Mouse (Mus musculus) CH12.LX (cell line): ENCODE data around the gene Dnajc11.

Source experiments
- BHLHE40 ChIP-seq: IDR thresholded peaks from 2 replicates; pipeline ENCODE4 v1.6.1; 2011; ENCODE audit warnings: mild to moderate bottlenecking, low read depth, low read length, improper control_type of control experiment
- CHD1 ChIP-seq: IDR thresholded peaks from 2 replicates; pipeline ENCODE4 v1.6.1; 2012; ENCODE audit warnings: low read depth, low read length, improper control_type of control experiment, inconsistent platforms
- CTCF ChIP-seq, 2 experiments: IDR thresholded peaks in 1 of 2; conservative IDR thresholded peaks in 1 of 2; 2 replicates each; pipeline ENCODE4 v1.5.1; 2011 to 2012; ENCODE audit warnings: low read depth in 2 of 2, low read length in 2 of 2, improper control_type of control experiment in 1 of 2, inconsistent platforms in 1 of 2, mild to moderate bottlenecking in 1 of 2, moderate library complexity in 1 of 2
- EP300 ChIP-seq: IDR thresholded peaks from 2 replicates; pipeline ENCODE4 v1.6.1; 2011; ENCODE audit warnings: low read length, improper control_type of control experiment
- HCFC1 ChIP-seq: IDR thresholded peaks from 2 replicates; pipeline ENCODE4 v1.6.1; 2012; ENCODE audit warnings: low read depth, mild to moderate bottlenecking, inconsistent platforms, low read length, improper control_type of control experiment
- MAFK ChIP-seq: IDR thresholded peaks from 2 replicates; pipeline ENCODE4 v1.6.1; 2011; ENCODE audit warnings: low read length, improper control_type of control experiment; ENCODE audit not compliant: insufficient replicate concordance
- POLR2A ChIP-seq: IDR thresholded peaks from 2 replicates; pipeline ENCODE4 v1.6.1; 2011; ENCODE audit warnings: low read depth, mild to moderate bottlenecking, improper control_type of control experiment, low read length
- RAD21 ChIP-seq: IDR thresholded peaks from 2 replicates; pipeline ENCODE4 v1.6.1; 2011; ENCODE audit warnings: low read depth, mild to moderate bottlenecking, low read length, improper control_type of control experiment, moderate library complexity
- RCOR1 ChIP-seq: conservative IDR thresholded peaks from 2 replicates; pipeline ENCODE4 v1.6.1; 2012; ENCODE audit warnings: low read depth, mild to moderate bottlenecking, inconsistent platforms, low read length, improper control_type of control experiment
- USF2 ChIP-seq: conservative IDR thresholded peaks from 2 replicates; pipeline ENCODE4 v1.6.1; 2011; ENCODE audit warnings: low read depth, low read length, improper control_type of control experiment
- ZMIZ1 ChIP-seq: IDR thresholded peaks from 2 replicates; pipeline ENCODE4 v1.6.1; 2012; ENCODE audit warnings: low read depth, mild to moderate bottlenecking, inconsistent platforms, low read length, improper control_type of control experiment

- TF ChIP-seq USF2: no peak
- no peak for TF ChIP-seq CTCF (conservative IDR thresholded peaks at IDR 0.05 in 1 of 2, IDR thresholded peaks at IDR 0.05 in 1 of 2; ENCODE audit: low read depth in 2 of 2, low read length in 2 of 2)
- no peak for TF ChIP-seq EP300
- no peak for TF ChIP-seq CHD1
- no peak for TF ChIP-seq RCOR1
- no peak for TF ChIP-seq BHLHE40
- no peak for TF ChIP-seq POLR2A
- no peak for TF ChIP-seq RAD21
- TF ChIP-seq HCFC1: no peak
- no peak for TF ChIP-seq ZMIZ1
- TF ChIP-seq MAFK: no peak
These were observed 703 bp downstream of the Dnajc11 start for GRCm38 (mm10) chr4:151934215-151934572.
